Mouse (Mus musculus): Measurements from ENCODE around the gene Adam10.

Adam10 gene

GRCm38 (mm10) chr9:70788705-70789104 is 109.9 kb downstream of the Adam10 start:
- DNase-seq (ENCODE audit: low spot score in 2 of 2) = no peak

GRCm38 (mm10) chr9:70790621-70791020 is 111.8 kb downstream of the Adam10 start:
- DNase-seq (ENCODE audit: low spot score in 2 of 2) = no peak

DNA sequence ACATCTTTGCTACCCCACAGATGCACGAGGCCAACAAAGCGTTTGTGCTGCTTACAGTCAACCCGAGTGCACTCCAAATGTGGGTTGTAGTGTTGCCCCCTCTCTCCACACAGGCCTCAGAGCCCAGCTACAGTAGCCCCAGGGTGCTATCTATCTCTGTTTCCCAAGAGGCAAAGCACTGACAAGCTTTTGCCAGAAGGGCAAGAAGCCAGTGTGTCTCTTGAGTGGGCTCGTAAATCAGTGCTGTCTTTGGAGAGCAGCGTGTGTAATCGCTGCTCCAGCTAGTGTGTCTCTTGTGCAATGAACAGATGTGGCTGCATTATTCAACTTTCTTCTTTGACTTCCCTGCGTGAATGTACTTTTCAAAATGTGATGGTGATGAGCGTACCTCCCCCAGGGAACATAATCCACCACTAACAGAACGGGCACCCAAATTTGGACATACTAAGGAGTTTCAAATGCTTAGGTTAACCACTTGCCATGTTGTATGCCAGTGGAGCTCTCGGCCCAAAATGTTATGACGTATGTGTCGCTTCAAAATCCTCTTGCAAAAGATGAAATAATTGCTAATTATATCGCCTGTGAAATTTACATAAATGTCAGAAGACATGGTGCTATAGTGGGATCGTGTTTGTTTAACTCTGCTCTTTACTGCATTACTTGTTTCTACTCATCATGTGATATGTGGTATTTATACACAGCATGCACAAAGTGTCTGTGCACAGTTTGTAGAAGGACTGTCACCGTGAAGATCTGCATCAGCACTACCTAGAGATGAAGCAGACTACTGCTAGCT is 116.0 kb downstream of the Adam10 start:
- DNase-seq (ENCODE audit: low spot score in 2 of 2) = no peak

GRCm38 (mm10) chr9:70795439-70795757 is 116.6 kb downstream of the Adam10 start:
- DNase-seq (ENCODE audit: low spot score in 2 of 2) = no peak

DNA sequence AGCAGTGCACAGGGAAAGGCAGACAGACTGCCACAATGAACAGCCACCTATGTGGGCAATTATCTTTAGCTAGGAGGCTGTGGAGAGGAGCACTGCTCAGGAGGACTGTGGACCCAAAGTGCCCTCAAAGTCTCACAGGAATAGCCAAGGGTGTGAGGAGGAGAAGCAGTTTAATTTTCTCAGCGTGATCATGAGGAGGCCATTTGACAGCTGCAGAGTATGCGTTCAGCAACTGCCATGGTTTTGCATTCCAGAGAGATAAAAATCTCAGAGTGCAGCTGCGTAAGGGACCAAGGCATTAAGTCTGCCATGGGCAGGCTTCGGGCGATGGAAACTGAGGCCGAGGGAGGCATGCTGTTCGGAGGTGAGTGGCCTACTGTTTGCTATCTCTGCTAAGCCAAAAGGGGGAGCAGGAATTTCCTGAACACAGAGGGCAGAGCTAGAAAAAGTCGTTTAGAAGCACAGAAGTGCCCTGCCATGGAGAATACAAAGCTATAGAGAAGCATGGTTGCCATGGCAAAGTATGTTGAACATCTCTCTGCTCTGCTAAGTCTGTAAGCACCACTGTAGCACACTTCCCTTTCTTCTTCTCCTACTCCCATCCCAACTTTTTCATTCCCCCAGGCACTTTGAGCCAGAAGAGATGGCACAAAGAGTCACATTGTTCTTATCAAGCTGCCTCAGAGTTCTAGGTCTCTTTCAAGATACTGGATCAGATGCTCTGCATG is 122.0 kb downstream of the Adam10 start:
- DNase-seq (ENCODE audit: low spot score in 2 of 2) = no peak

GRCm38 (mm10) chr9:70801761-70802160 is 123.0 kb downstream of the Adam10 start:
- DNase-seq (ENCODE audit: low spot score in 2 of 2) = no peak

DNA sequence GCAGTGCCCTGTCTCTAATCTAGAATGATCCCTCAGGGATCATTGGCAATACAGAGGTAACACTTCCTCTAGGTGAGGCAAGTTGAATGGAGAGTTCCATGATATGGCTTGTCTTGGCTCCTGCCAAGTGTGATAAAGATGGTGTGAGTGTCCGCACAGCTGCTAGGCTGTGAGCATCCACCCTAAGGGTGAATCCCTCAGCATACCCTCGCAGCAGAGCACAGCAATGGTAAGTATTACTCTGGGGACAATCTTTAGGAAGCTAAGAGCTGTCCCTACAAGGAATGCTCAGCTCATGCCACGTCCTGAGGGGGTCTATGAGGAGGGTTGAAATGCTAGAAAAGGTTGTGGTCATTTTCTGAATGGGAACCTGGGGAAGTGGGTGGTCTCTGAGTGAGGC is 124.0 kb downstream of the Adam10 start:
- DNase-seq (ENCODE audit: low spot score in 2 of 2) = no peak

DNA sequence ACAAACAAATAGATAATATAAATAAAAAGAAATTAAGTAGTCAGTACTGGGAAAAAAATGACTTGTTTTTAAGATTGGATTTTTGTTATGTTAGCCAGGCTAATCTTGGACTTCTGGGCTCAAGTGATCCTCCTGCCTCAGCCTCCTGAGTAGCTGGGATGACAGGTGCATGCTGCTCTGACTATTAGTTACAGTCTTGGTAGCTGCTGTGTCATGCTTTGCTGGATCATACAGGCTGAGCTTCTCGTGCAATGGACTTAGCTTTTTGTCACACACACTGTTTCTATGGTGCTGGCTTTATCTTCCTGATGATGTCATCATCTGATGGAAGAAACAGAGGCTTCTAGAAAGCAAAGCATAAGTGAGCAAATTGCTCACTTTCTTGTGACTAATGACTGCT is 127.3 kb downstream of the Adam10 start:
- DNase-seq (ENCODE audit: low spot score in 2 of 2) = no peak

- DNase-seq (ENCODE audit: low spot score in 2 of 2) = no peak
Observed at GRCm38 (mm10) chr9:70807714-70808113, 128.9 kb downstream of the Adam10 start.

DNA sequence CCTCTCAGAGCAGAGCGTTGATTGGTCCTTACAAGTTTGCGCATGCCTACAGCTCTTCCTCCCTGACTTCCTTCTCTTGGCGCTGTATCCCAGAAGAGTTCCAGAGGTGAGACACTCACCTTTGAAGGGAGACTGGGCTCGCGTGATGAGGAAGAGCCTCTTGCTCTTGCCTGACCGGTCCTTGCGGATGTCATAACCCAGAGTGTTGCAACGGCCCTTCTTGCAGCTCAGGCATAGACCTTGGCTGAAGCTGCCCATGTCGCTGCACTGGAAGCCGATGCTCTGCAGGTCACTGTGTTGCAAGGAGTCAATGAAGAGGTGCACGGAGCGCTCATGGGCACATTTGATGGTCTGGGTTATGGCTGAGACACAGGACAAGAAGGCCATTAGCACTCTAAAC is 133.8 kb downstream of the Adam10 start:
- no peak for DNase-seq (ENCODE audit: low spot score in 2 of 2)

DNA sequence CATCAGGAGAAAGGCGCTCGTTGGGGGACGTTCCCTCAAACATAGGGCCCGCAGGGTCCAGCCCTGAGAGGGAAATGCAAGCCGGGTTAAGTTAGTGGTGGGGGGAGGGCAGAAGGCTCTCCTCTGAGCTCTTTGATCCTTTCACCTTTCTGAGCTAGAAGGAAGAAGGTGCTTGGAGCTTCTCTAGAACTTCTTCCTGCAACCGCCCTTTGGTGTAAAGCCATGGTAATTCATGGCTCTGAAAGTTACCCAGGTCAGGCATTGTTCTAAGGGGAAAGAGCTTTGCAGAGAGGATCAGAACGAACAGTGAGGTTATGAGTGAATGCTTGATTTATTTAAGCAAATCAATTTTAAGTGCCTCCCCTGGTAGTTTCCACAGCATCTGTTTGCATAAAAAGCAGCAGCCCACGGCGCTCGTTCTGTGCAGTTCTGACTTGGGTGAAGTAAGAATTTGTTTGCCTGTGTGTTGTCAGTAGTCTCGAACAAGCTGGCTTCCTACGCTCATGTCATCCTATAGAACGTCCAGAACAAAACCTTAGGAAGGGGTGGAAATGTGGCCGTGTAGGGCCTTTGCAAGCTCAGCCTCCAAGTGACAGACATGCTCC is 138.0 kb downstream of the Adam10 start:
- DNase-seq (ENCODE audit: low spot score in 2 of 2) = peak; percentile 54 to 57

- DNase-seq (ENCODE audit: low spot score in 2 of 2) = no peak
Observed at GRCm38 (mm10) chr9:70817396-70817795, 138.6 kb downstream of the Adam10 start.

GRCm38 (mm10) chr9:70818739-70819138 is 139.9 kb downstream of the Adam10 start:
- DNase-seq (ENCODE audit: low spot score in 2 of 2) = no peak

GRCm38 (mm10) chr9:70824103-70824502 is 145.3 kb downstream of the Adam10 start:
- no peak for DNase-seq (ENCODE audit: low spot score in 2 of 2)

GRCm38 (mm10) chr9:70827911-70828310 is 149.1 kb downstream of the Adam10 start:
- DNase-seq (ENCODE audit: low spot score in 2 of 2) = no peak
